Mouse (Mus musculus) liver, embryonic 12.5 days (tissue): ENCODE measurements around the gene Apof. TPM values are rescaled to one million over a fixed set of nuclear protein-coding genes. Genes with fewer than 3 reads are reported as not detected.

ENCODE experiments used
- ATAC-seq: fragments of 200-750 bp; cut with Nextera tagmentation; 2 replicates; pipeline ENCODE4 v1.8.0; 2017; ENCODE audit warnings: moderate number of reproducible peaks, mild to moderate bottlenecking, moderate library complexity
- H3K27ac ChIP-seq: fragments of 300-500 bp; sonication (generic); 2 replicates; pipeline ENCODE4 v1.5.1; 2016; ENCODE audit warnings: mild to moderate bottlenecking
- H3K27me3 ChIP-seq: fragments of 300-500 bp; sonication (generic); replicated peaks from 2 replicates; pipeline ENCODE4 v1.6.1; 2016; ENCODE audit warnings: mild to moderate bottlenecking, moderate library complexity
- H3K36me3 ChIP-seq: fragments of 300-500 bp; sonication (generic); 2 replicates; pipeline ENCODE4 v1.6.1; 2016; ENCODE audit warnings: mild to moderate bottlenecking, moderate library complexity
- H3K4me1 ChIP-seq: fragments of 300-500 bp; sonication (generic); 2 replicates; pipeline ENCODE4 v1.6.1; 2016
- H3K4me2 ChIP-seq: fragments of 300-500 bp; sonication (generic); 2 replicates; pipeline ENCODE4 v1.6.1; 2016; ENCODE audit warnings: mild to moderate bottlenecking, moderate library complexity
- H3K4me3 ChIP-seq: fragments of 300-500 bp; sonication (generic); 2 replicates; pipeline ENCODE4 v1.5.1; 2016; ENCODE audit warnings: mild to moderate bottlenecking, moderate library complexity
- H3K9ac ChIP-seq: fragments of 300-500 bp; sonication (generic); 2 replicates; pipeline ENCODE4 v1.6.1; 2016; ENCODE audit warnings: mild to moderate bottlenecking, moderate library complexity
- H3K9me3 ChIP-seq: fragments of 300-500 bp; sonication (generic); replicated peaks from 2 replicates; pipeline ENCODE4 v1.6.1; 2016; ENCODE audit warnings: mild to moderate bottlenecking, moderate library complexity
- WGBS: fragments of 180-500 bp; shearing (Covaris S2); methylation state at CpG from one replicate; pipeline ENCODE4 v1.1.7; 2016; ENCODE audit not compliant: insufficient replicate concordance; 5-methylcytosine and 5-hydroxymethylcytosine counted together
- polyA plus RNA-seq: library from polyadenylated mRNA; unstranded; fragments of >200 nt; fragmentation: Nextera tagmentation; extraction: Ambion mirVana; gene quantifications from 2 replicates; pipeline ENCODE4 v1.2.1, GENCODE M21; 2016

Gene Apof
- polyA plus RNA-seq, 1 experiment from 2014 or later, result 27.2 TPM

GRCm38 (mm10) chr10:128303126-128304021 is 34.9 kb downstream of the Apof start, which contains the start of gene Pan2:
TSS of gene Pan2 (plus strand) at chr10:128303335.
- Histone ChIP-seq H3K27me3 (no peaks in the 10 kb centered on the region), H3K27ac (peak within 1 kb of the TSS; percentile 86), H3K4me1 (peaks cover 24% of the 10 kb centered on the region), H3K9ac (peak within 1 kb of the TSS; percentile 85), H3K36me3 (peaks cover 12% of the 10 kb centered on the region), H3K4me2 (peak within 1 kb of the TSS; percentile 89), H3K9me3 (no peaks in the 10 kb centered on the region), H3K4me3 (peak within 1 kb of the TSS; percentile 69)
- peak; percentile 98 for ATAC-seq
- 2% methylated on average over 37 of the region's 37 CpGs for WGBS

GRCm38 (mm10) chr10:128309654-128310053 is 41.2 kb downstream of the Apof start:
- no peaks in the 10 kb centered on the region for H3K9me3 ChIP-seq
- no peaks in the 10 kb centered on the region for H3K27me3 ChIP-seq
- WGBS, result 84% methylated on average over 7 of the region's 7 CpGs
- H3K4me2 ChIP-seq, result no peak overlapping the region
- H3K4me1 ChIP-seq, result peaks cover 7% of the 10 kb centered on the region
- no peak overlapping the region for H3K4me3 ChIP-seq
- H3K9ac ChIP-seq, result no peak overlapping the region
- peaks cover 74% of the 10 kb centered on the region for H3K36me3 ChIP-seq
- ATAC-seq, result no peak
- no peak overlapping the region for H3K27ac ChIP-seq

GRCm38 (mm10) chr10:128310177-128310576 is 41.7 kb downstream of the Apof start:
- no peak overlapping the region for H3K9ac ChIP-seq
- H3K27ac ChIP-seq, result no peak overlapping the region
- H3K4me3 ChIP-seq, result no peak overlapping the region
- H3K27me3 ChIP-seq, result no peaks in the 10 kb centered on the region
- no peaks in the 10 kb centered on the region for H3K9me3 ChIP-seq
- 83% methylated on average over 11 of the region's 11 CpGs for WGBS
- H3K4me1 ChIP-seq, result peaks cover 5% of the 10 kb centered on the region
- peaks cover 79% of the 10 kb centered on the region for H3K36me3 ChIP-seq
- ATAC-seq, result no peak
- H3K4me2 ChIP-seq, result no peak overlapping the region

- Histone ChIP-seq H3K27ac (no peak overlapping the region), H3K27me3 (no peaks in the 10 kb centered on the region), H3K4me2 (no peak overlapping the region), H3K9ac (no peak overlapping the region), H3K4me3 (no peak overlapping the region), H3K36me3 (peaks cover 83% of the 10 kb centered on the region), H3K9me3 (no peaks in the 10 kb centered on the region), H3K4me1 (peaks cover 9% of the 10 kb centered on the region)
- ATAC-seq, result no peak
- WGBS, result 52% methylated on average over 4 of the region's 4 CpGs
Measured at GRCm38 (mm10) chr10:128310902-128311301, 42.4 kb downstream of the Apof start.

GRCm38 (mm10) chr10:128315578-128315977 is 47.1 kb downstream of the Apof start:
- no peak overlapping the region for H3K4me3 ChIP-seq
- H3K9ac ChIP-seq, result no peak overlapping the region
- peak; percentile 68 for ATAC-seq
- H3K27ac ChIP-seq, result no peak overlapping the region
- 75% methylated on average over 8 of the region's 8 CpGs for WGBS
- H3K4me1 ChIP-seq, result peaks cover 9% of the 10 kb centered on the region
- H3K27me3 ChIP-seq, result no peaks in the 10 kb centered on the region
- H3K9me3 ChIP-seq, result no peaks in the 10 kb centered on the region
- peaks cover 99% of the 10 kb centered on the region for H3K36me3 ChIP-seq
- H3K4me2 ChIP-seq, result no peak overlapping the region

Other genes with a start within 250 kb of the Apof start
- gene Naca, start 233.1 kb upstream of the Apof start, polyA plus RNA-seq, result 666 and 682 TPM in 2 replicates
- 406 and 407 TPM in 2 replicates for gene Ptges3, start 209.7 kb upstream of the Apof start, polyA plus RNA-seq
- 2,130 and 2,180 TPM in 2 replicates for gene Atp5b, start 185.4 kb upstream of the Apof start, polyA plus RNA-seq
- 8.0 and 8.6 TPM in 2 replicates for gene Baz2a, start 177.1 kb upstream of the Apof start, polyA plus RNA-seq
- gene Rbms2, start 88.4 kb upstream of the Apof start, polyA plus RNA-seq, result 8.7 and 10.1 TPM in 2 replicates
- 1.8 and 2.8 TPM in 2 replicates for gene Gls2, start 74.2 kb upstream of the Apof start, polyA plus RNA-seq
- gene Spryd4, start 56.9 kb upstream of the Apof start, polyA plus RNA-seq, result 24.1 and 25.1 TPM in 2 replicates
- gene Mip, start 42.8 kb upstream of the Apof start, polyA plus RNA-seq, result not detected in 2 replicates
- gene Timeless, start 36.6 kb upstream of the Apof start, polyA plus RNA-seq, result 45.2 and 46.5 TPM in 2 replicates
- gene Apon, start 14.6 kb upstream of the Apof start, polyA plus RNA-seq, result 0.31 and 0.51 TPM in 2 replicates
- gene Stat2, start 1.9 kb downstream of the Apof start, polyA plus RNA-seq, result 8.4 and 8.8 TPM in 2 replicates
- gene Il23a, start 30.1 kb downstream of the Apof start, polyA plus RNA-seq, result not detected in 2 replicates
- 17.9 and 18.3 TPM in 2 replicates for gene Pan2, start 34.7 kb downstream of the Apof start, polyA plus RNA-seq
- 107 and 114 TPM in 2 replicates for gene Cnpy2, start 53.8 kb downstream of the Apof start, polyA plus RNA-seq
- 183 and 187 TPM in 2 replicates for gene Cs, start 69.1 kb downstream of the Apof start, polyA plus RNA-seq
- gene Coq10a, start 100.3 kb downstream of the Apof start, polyA plus RNA-seq, result 8.7 and 8.9 TPM in 2 replicates
- 9.3 TPM in 2 replicates for gene Ankrd52, start 108.4 kb downstream of the Apof start, polyA plus RNA-seq
- gene Slc39a5, start 132.6 kb downstream of the Apof start, polyA plus RNA-seq, result 22.7 and 23.0 TPM in 2 replicates
- gene Nabp2, start 142.8 kb downstream of the Apof start, polyA plus RNA-seq, result 64.1 and 66.1 TPM in 2 replicates
- 14.2 and 14.8 TPM in 2 replicates for gene Rnf41, start 143.0 kb downstream of the Apof start, polyA plus RNA-seq
- gene Smarcc2, start 190.6 kb downstream of the Apof start, polyA plus RNA-seq, result 34.9 and 40.3 TPM in 2 replicates
- gene Myl6, start 225.5 kb downstream of the Apof start, polyA plus RNA-seq, result 533 and 540 TPM in 2 replicates
- 1.3 and 1.6 TPM in 2 replicates for gene Myl6b, start 230.0 kb downstream of the Apof start, polyA plus RNA-seq